Mouse (Mus musculus) kidney, postnatal 0 days (tissue): ENCODE results near the gene Smarca2. TPM values are rescaled to one million over a fixed set of nuclear protein-coding genes. Genes with fewer than 3 reads are reported as not detected.

Experiments
- ATAC-seq: fragments of 200-750 bp; cut with Nextera tagmentation; replicated peaks from 2 replicates; pipeline ENCODE4 v1.8.0; 2017; ENCODE audit warnings: low read depth, moderate number of reproducible peaks, moderate TSS enrichment, moderate library complexity; ENCODE audit not compliant: low FRiP score
- DNase-seq: peaks from one replicate; pipeline ENCODE4 v3.0.0-alpha.2; 2016; ENCODE audit warnings: low spot score
- H3K27ac ChIP-seq: fragments of 300-500 bp; sonication (generic); 2 replicates; pipeline ENCODE4 v1.5.1; 2014; ENCODE audit warnings: mild to moderate bottlenecking
- H3K27me3 ChIP-seq: fragments of 300-500 bp; sonication (generic); 2 replicates; pipeline ENCODE4 v1.6.1; 2014; ENCODE audit warnings: low read length, mixed read lengths; ENCODE audit not compliant: insufficient read depth
- H3K36me3 ChIP-seq: fragments of 300-500 bp; sonication (generic); 2 replicates; pipeline ENCODE4 v1.6.1; 2014; ENCODE audit warnings: low read length, mixed read lengths; ENCODE audit not compliant: insufficient read depth
- H3K4me1 ChIP-seq: fragments of 300-500 bp; sonication (generic); replicated peaks from 2 replicates; pipeline ENCODE4 v1.6.1; 2014; ENCODE audit warnings: antibody characterized with exemption, low read length, mixed read lengths; ENCODE audit not compliant: insufficient read depth
- H3K4me2 ChIP-seq: fragments of 300-500 bp; sonication (generic); 2 replicates; pipeline ENCODE4 v1.6.1; 2014; ENCODE audit warnings: mild to moderate bottlenecking, low read length, moderate library complexity, mixed read lengths
- H3K4me3 ChIP-seq: fragments of 300-500 bp; sonication (generic); replicated peaks from 2 replicates; pipeline ENCODE4 v1.5.1; 2014; ENCODE audit warnings: low read depth, low read length
- H3K9ac ChIP-seq: fragments of 300-500 bp; sonication (generic); 2 replicates; pipeline ENCODE4 v1.6.1; 2014; ENCODE audit warnings: low read depth, low read length
- H3K9me3 ChIP-seq: fragments of 300-500 bp; sonication (generic); replicated peaks from 2 replicates; pipeline ENCODE4 v1.6.1; 2016; ENCODE audit warnings: low read length, inconsistent platforms, mixed read lengths
- CTCF ChIP-seq: IDR thresholded peaks from 2 replicates; pipeline ENCODE4 v1.5.1; 2016; ENCODE audit warnings: antibody characterized with exemption, low read depth, mild to moderate bottlenecking, moderate library complexity
- WGBS: fragments of 180-500 bp; shearing (Covaris S2); extraction: QIAGEN DNeasy Blood & Tissue Kit; methylation state at CpG from one replicate; pipeline ENCODE4 v1.1.7; 2014; 5-methylcytosine and 5-hydroxymethylcytosine counted together
- polyA plus RNA-seq: library from polyadenylated mRNA; unstranded; fragments of >200 nt; fragmentation: Nextera tagmentation; extraction: Ambion mirVana; gene quantifications from 2 replicates; pipeline ENCODE4 v1.2.1, GENCODE M21; 2015

Gene Smarca2
- polyA plus RNA-seq, 1 experiment from 2014 or later: 36.1 TPM

DNA sequence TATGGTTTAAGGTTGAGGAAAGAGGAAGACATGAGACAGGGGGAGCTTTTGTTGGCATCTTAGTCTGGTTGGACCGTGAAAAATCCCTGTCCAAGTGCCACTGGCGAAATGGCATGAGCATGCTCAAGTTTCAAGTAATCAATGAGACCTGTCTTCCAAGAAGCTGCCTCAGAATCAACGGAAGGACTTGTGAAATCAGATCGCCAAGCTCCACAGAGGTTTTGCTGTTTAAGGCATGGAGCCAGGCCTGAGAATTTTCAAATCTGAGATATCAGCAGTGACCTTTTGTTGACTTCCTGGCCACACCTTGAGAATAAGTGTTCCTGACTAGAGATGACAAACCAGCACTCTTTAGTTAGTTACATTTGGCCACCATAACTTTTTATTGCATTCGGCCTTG, 183.6 kb downstream of the Smarca2 start:
- 82% methylated on average over 5 of the region's 5 CpGs for WGBS
- no peak for DNase-seq
- Histone ChIP-seq H3K9me3 (no peaks in the 10 kb centered on the region), H3K4me2 (no peak overlapping the region), H3K4me3 (no peak overlapping the region), H3K4me1 (no peaks in the 10 kb centered on the region), H3K27me3 (no peaks in the 10 kb centered on the region), H3K27ac (no peak overlapping the region), H3K36me3 (no peaks in the 10 kb centered on the region), H3K9ac (no peak overlapping the region)
- no peak for ATAC-seq
- TF ChIP-seq CTCF: no peak

DNA sequence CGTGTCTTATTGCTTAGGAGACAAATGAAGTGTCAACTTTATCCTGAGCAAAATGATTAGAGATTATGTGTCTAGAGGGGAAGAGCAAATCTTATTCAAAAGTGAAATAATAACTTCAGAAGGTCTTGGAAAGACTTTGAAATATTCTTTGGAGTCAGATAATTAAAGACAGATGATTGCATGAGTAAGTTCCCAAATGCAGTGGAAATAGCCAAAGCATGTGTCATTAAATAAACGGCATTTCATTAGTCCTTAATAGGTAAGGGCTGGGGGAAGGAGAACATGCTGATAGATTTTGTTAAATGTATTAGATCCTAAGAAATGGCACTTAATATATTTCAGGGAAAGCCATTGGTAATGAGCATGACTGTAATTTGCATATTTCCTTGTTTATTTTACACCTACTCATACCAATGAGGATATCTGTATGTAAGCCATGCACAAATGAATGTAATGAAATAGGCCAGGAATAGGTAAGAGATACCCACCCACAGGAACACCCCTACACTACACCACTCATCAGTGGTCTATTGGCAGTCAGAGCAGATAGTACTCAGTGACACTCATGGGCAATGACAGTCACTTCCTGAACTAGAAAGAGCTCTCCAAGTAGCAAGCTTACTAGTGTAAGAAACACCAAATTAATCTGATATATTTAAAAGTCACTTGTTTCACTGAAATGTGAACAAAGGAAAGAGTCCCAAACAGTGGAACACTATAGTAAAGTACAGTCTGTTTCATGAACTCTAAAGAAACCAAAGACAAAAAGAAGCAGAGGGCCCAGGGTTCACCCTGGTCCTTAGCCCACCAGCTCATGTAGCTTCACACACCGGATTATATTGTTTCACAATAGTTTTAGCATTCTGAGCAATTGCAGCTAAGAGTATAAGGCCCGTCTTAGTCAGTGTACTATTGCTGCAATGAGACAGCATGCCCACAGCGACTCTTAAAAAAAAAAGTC, 185.8 kb downstream of the Smarca2 start:
- H3K9ac ChIP-seq: no peak overlapping the region
- ATAC-seq (no peak), DNase-seq (no peak)
- H3K27me3 ChIP-seq: no peaks in the 10 kb centered on the region
- no peak overlapping the region for H3K4me2 ChIP-seq
- no peaks in the 10 kb centered on the region for H3K36me3 ChIP-seq
- no peak overlapping the region for H3K4me3 ChIP-seq
- no peak overlapping the region for H3K27ac ChIP-seq
- no peaks in the 10 kb centered on the region for H3K4me1 ChIP-seq
- no peak for TF ChIP-seq CTCF
- H3K9me3 ChIP-seq: no peaks in the 10 kb centered on the region
- WGBS: 87% methylated on average over 5 of the region's 5 CpGs

GRCm38 (mm10) chr19:26794315-26794714, 189.5 kb downstream of the Smarca2 start:
- no peak for DNase-seq
- Histone ChIP-seq H3K4me3 (no peak overlapping the region), H3K9ac (no peak overlapping the region), H3K27ac (no peak overlapping the region), H3K9me3 (no peaks in the 10 kb centered on the region), H3K4me2 (no peak overlapping the region), H3K36me3 (no peaks in the 10 kb centered on the region), H3K27me3 (no peaks in the 10 kb centered on the region), H3K4me1 (no peaks in the 10 kb centered on the region)
- no peak for TF ChIP-seq CTCF
- no peak for ATAC-seq
- 45% methylated on average over 3 of the region's 3 CpGs for WGBS

DNA sequence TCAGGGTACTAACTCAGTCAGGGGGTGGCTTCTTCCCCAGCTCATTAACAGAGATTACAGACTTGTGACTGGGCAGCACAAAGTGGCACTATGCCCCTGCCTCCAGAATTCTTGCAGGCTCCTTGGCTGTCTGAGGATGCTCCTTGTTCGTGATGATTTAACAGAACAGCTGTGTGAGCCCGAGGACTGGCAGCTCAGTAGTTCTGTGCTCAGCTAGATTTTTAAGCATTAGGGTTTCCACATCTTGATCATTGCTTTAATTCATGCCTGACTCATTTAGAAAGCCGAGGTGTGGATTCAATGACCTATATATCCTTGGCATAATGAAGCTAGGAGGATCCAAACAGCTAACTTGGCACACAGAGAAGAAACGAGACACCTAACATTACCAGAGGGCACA, 191.2 kb downstream of the Smarca2 start:
- DNase-seq: no peak
- Histone ChIP-seq H3K27me3 (no peaks in the 10 kb centered on the region), H3K4me2 (no peak overlapping the region), H3K36me3 (no peaks in the 10 kb centered on the region), H3K9ac (no peak overlapping the region), H3K4me3 (no peak overlapping the region), H3K4me1 (no peaks in the 10 kb centered on the region), H3K27ac (no peak overlapping the region), H3K9me3 (no peaks in the 10 kb centered on the region)
- no peak for ATAC-seq
- 68% methylated on average over 4 of the region's 4 CpGs for WGBS
- TF ChIP-seq CTCF: no peak

- H3K4me1 ChIP-seq: no peaks in the 10 kb centered on the region
These were observed 199.6 kb downstream of the Smarca2 start for GRCm38 (mm10) chr19:26804401-26804800.

GRCm38 (mm10) chr19:26814629-26815028, 209.8 kb downstream of the Smarca2 start:
- Histone ChIP-seq H3K4me3 (no peak overlapping the region), H3K27ac (no peak overlapping the region), H3K4me1 (no peaks in the 10 kb centered on the region), H3K27me3 (no peaks in the 10 kb centered on the region), H3K36me3 (no peaks in the 10 kb centered on the region), H3K9me3 (no peaks in the 10 kb centered on the region), H3K4me2 (no peak overlapping the region), H3K9ac (no peak overlapping the region)
- ATAC-seq (no peak), DNase-seq (peak; percentile 31)
- peak; percentile 66 for TF ChIP-seq CTCF
- 49% methylated on average over 4 of the region's 4 CpGs for WGBS

More at GRCm38 (mm10) chr19:26804401-26804800, 199.6 kb downstream of the Smarca2 start:
- no peaks in the 10 kb centered on the region for H3K9me3 ChIP-seq
- no peaks in the 10 kb centered on the region for H3K27me3 ChIP-seq
- 86% methylated on average over 4 of the region's 4 CpGs for WGBS
- no peak for ATAC-seq
- no peaks in the 10 kb centered on the region for H3K36me3 ChIP-seq
- H3K4me3 ChIP-seq: no peak overlapping the region
- H3K27ac ChIP-seq: no peak overlapping the region
- H3K9ac ChIP-seq: no peak overlapping the region
- TF ChIP-seq CTCF: no peak
- H3K4me2 ChIP-seq: no peak overlapping the region
- DNase-seq: no peak
